Mouse (Mus musculus) gastrocnemius, adult 2 months (tissue): ENCODE measurements around the gene Shprh. TPM values are rescaled to one million over a fixed set of nuclear protein-coding genes. Genes with fewer than 3 reads are reported as not detected.
"Not testable (repeated sequence)": the region's sequence is repeated elsewhere in the genome, so short reads cannot be mapped to it uniquely, and the experiment has no call there.

ENCODE experiments used
- DNase-seq: peaks from one replicate; pipeline ENCODE4 v3.0.0; 2022
- H3K27ac ChIP-seq: fragments of 200-600 bp; 2 replicates; pipeline ENCODE4 v1.8.1; 2022; ENCODE audit warnings: mild to moderate bottlenecking
- H3K4me3 ChIP-seq: fragments of 200-600 bp; 2 replicates; pipeline ENCODE4 v1.8.1; 2022; ENCODE audit warnings: mild to moderate bottlenecking, moderate library complexity
- CTCF ChIP-seq: fragments of 200-600 bp; IDR thresholded peaks from 2 replicates; pipeline ENCODE4 v1.8.1; 2022; ENCODE audit warnings: antibody characterized with exemption, mild to moderate bottlenecking, moderate library complexity
- intact Hi-C: fragments of 180-260 bp; cut with DNase I; formaldehyde crosslinking; loops from one replicate; pipeline ENCODE4 v1.15.1; 2025
- total RNA-seq, 2 experiments: library from RNA; stranded (reverse); gene quantifications; 2 replicates each; pipeline ENCODE4 v1.2.3; 2021

The Shprh gene
- total RNA-seq, 2 experiments from 2014 or later: 8.7 to 9.4 TPM

DNA sequence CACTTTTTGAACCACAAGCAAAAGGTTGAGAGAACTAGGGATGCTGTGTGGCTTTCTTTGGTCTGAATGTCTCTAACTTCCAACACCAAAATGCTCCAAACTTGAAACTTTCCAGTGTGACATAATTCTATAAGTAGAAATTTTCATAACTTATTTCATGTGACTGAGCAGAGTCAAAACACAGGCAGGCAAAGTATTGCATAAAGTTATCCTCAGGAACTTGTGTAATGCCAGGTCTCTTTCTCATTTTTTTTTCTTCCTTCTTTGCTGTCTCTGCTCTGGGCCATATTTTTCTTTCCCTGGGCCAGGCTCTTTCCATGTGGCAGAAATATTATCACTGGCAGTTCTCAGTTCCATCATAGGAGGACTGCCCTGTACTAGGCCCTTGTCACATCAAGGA lies 110.9 kb downstream of the Shprh start:
- intact Hi-C loops: no loop called here
- no peak for TF ChIP-seq CTCF
- H3K27ac ChIP-seq: no peak overlapping the region
- DNase-seq: no peak
- H3K4me3 ChIP-seq: no peak overlapping the region

DNA sequence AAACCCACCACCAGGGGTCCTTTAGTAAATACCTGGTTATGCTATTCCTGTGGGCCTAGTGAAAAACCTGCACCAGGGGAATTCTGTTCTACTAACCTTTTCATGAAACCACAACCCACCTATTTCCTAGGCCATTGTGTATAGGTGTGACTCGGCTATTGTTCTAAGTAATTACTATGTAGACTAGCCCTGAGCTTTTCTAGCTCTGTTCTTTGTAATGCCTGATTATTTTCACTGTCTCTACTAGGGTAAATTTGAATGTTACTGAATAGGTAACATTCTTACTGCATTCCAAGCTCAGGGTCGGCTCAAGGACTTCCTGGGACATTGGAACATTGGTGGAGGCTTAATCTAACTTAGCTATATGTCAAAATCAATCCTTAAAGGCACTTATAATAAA lies 113.1 kb downstream of the Shprh start:
- DNase-seq, intact Hi-C loops, H3K27ac ChIP-seq: not testable (repeated sequence)

GRCm38 (mm10) chr10:11263795-11264194 lies 114.6 kb downstream of the Shprh start:
- DNase-seq, intact Hi-C loops, H3K27ac ChIP-seq, H3K4me3 ChIP-seq: not testable (repeated sequence)

More for the DNA sequence above, 113.1 kb downstream of the Shprh start:
- H3K4me3 ChIP-seq: not testable (repeated sequence)

Other genes with a start within 250 kb of the Shprh start
- under 1 TPM; 0.15 to 0.17 TPM for gene Grm1, start 67.1 kb upstream of the Shprh start, total RNA-seq
- 10 to 100 TPM; 15.6 to 17.2 TPM for gene Fbxo30, start 131.9 kb downstream of the Shprh start, total RNA-seq
- gene Epm2a, start 194.0 kb downstream of the Shprh start, total RNA-seq: 10 to 100 TPM; 90.9 to 91.5 TPM